Mouse (Mus musculus): Measurements from ENCODE around the gene Ndufa1. TPM values are rescaled to one million over a fixed set of nuclear protein-coding genes. Genes with fewer than 3 reads are reported as not detected.
"Not testable (repeated sequence)": the region's sequence is repeated elsewhere in the genome, so short reads cannot be mapped to it uniquely, and the experiment has no call there.

Ndufa1 gene
- polyA plus RNA-seq, 1 experiment from 2014 or later: 581 TPM

DNA sequence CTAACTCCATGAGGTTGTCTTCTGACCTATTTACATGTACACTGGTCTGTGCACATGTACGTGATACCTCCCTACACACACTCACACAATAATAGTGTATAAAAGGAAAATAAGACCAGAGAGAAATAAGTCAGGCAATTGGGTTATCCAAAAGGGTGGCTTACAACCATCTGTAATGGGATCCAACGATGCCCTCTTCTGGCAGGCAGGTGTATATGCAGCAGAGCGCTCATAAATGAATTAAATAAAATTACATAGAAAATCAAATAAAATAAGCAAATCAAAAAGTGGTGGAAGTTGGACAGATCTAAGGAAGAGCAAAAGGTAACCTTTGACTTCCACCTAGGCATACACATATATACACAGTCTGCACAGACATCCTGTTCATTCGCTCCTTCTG lies 33.1 kb downstream of the Ndufa1 start:
- peaks cover 22% of the 10 kb centered on the region for H3K36me3 ChIP-seq
- no peaks in the 10 kb centered on the region for H3K9me3 ChIP-seq (replicated peaks)
- H3K27ac ChIP-seq (ENCODE audit: poor library complexity, severe bottlenecking): no peak overlapping the region
- no peak overlapping the region for H3K4me2 ChIP-seq
- no peaks in the 10 kb centered on the region for H3K4me1 ChIP-seq (replicated peaks)
- no peaks in the 10 kb centered on the region for H3K27me3 ChIP-seq (replicated peaks)
- no peak overlapping the region for H3K4me3 ChIP-seq
- no peak for ATAC-seq (ENCODE audit: insufficient number of reproducible peaks, low FRiP score)
- 52% methylated on average over 4 of the region's 4 CpGs for WGBS
- H3K9ac ChIP-seq: no peak overlapping the region

DNA sequence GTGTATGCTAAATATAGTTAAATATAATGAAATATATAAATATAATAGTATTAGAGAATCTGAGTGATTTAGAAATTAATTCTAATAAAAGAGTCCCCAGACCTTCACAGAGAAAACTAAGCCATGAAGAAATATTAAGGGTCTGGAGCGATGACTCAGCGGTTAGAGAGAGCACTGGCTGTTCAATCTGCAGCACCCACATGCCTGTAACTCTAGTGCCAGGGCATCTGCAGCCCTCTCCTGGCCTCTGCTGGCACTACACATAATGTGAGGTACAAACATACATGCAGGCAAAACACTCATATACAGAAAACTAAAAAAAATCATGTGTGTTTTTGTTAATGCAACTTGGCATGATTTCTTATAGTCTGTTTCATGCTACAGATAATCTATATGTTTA lies 46.0 kb downstream of the Ndufa1 start:
- no peak overlapping the region for H3K4me3 ChIP-seq
- peaks cover 15% of the 10 kb centered on the region for H3K36me3 ChIP-seq
- WGBS: 96% methylated on average over 2 of the region's 2 CpGs
- no peak overlapping the region for H3K9ac ChIP-seq
- H3K27ac ChIP-seq (ENCODE audit: poor library complexity, severe bottlenecking): no peak overlapping the region
- no peaks in the 10 kb centered on the region for H3K4me1 ChIP-seq (replicated peaks)
- no peak for ATAC-seq (ENCODE audit: insufficient number of reproducible peaks, low FRiP score)
- no peaks in the 10 kb centered on the region for H3K27me3 ChIP-seq (replicated peaks)
- no peak overlapping the region for H3K4me2 ChIP-seq
- H3K9me3 ChIP-seq (replicated peaks): no peaks in the 10 kb centered on the region

DNA sequence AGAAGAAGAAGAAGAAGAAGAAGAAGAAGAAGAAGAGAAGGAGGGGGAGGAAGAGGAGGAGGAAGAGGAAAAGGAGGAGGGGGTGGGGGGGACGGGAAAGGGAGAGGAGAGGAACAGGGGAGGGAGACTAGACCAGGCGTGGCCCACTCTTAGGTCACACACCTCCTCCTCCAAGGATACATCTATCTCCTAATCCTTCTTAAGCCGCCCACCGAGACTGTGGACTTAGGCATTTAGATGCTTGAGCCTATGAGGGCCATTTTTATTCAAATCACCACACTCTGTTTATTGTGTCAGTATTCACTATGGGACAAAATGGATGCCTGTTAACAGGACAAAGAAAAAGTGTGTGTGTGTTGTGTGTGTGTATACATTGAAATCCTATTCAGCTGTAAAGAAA lies 46.5 kb downstream of the Ndufa1 start:
- H3K4me1 ChIP-seq (replicated peaks); H3K9me3 ChIP-seq (replicated peaks); H3K27ac ChIP-seq (ENCODE audit: poor library complexity, severe bottlenecking); ATAC-seq (ENCODE audit: insufficient number of reproducible peaks, low FRiP score); H3K4me3 ChIP-seq; H3K9ac ChIP-seq; H3K27me3 ChIP-seq (replicated peaks); H3K4me2 ChIP-seq: not testable (repeated sequence)
- peaks cover 15% of the 10 kb centered on the region for H3K36me3 ChIP-seq
- WGBS: no CpG with 5 or more reads among the region's 4 CpGs

DNA sequence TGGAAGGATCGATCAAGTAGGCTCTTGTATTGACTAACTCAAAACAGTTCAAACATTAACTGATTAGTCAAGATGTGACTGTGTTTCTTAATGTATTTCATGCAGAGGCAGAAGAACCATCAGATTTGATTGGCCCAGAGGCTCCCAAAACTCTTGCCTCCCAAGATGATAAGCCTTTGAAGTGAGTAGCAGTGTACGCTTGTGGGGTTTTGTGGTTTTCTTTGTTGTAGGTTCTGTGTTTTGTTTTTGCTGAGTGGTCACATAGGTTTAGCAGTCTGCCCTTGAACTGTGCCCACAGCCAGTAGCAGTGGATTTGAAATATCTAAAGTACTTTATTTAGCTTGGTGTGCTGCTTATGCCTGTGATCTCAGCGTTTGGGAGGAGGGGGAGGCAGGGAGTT lies 49.2 kb downstream of the Ndufa1 start:
- Histone ChIP-seq H3K9ac (no peak overlapping the region), H3K9me3 (replicated peaks) (no peaks in the 10 kb centered on the region), H3K4me2 (no peak overlapping the region), H3K4me1 (replicated peaks) (no peaks in the 10 kb centered on the region), H3K27ac (ENCODE audit: poor library complexity, severe bottlenecking) (no peak overlapping the region), H3K36me3 (peaks cover 34% of the 10 kb centered on the region), H3K4me3 (no peak overlapping the region), H3K27me3 (replicated peaks) (no peaks in the 10 kb centered on the region)
- 73% methylated on average over 3 of the region's 3 CpGs for WGBS
- ATAC-seq (ENCODE audit: insufficient number of reproducible peaks, low FRiP score): no peak

Other genes with a start within 250 kb of the Ndufa1 start
- gene Sept6, start 199.4 kb downstream of the Ndufa1 start, polyA plus RNA-seq (2016; fragmentation: Nextera tagmentation; extraction: Ambion mirVana): 38.9 and 40.0 TPM in 2 replicates
- 0.86 and 0.88 TPM in 2 replicates for gene Sowahd, start 142.3 kb downstream of the Ndufa1 start, polyA plus RNA-seq (2016; fragmentation: Nextera tagmentation; extraction: Ambion mirVana)
- 434 and 437 TPM in 2 replicates for gene Rpl39, start 105.8 kb downstream of the Ndufa1 start, polyA plus RNA-seq (2016; fragmentation: Nextera tagmentation; extraction: Ambion mirVana)
- gene Upf3b, start 80.8 kb downstream of the Ndufa1 start, polyA plus RNA-seq (2016; fragmentation: Nextera tagmentation; extraction: Ambion mirVana): 13.7 and 14.3 TPM in 2 replicates
- gene Nkap, start 64.4 kb downstream of the Ndufa1 start, polyA plus RNA-seq (2016; fragmentation: Nextera tagmentation; extraction: Ambion mirVana): 14.9 and 16.1 TPM in 2 replicates
- not detected in 2 replicates for gene Akap14, start 22.3 kb downstream of the Ndufa1 start, polyA plus RNA-seq (2016; fragmentation: Nextera tagmentation; extraction: Ambion mirVana)
- 7.5 and 7.7 TPM in 2 replicates for gene Rnf113a1, start 82 bp upstream of the Ndufa1 start, polyA plus RNA-seq (2016; fragmentation: Nextera tagmentation; extraction: Ambion mirVana)
- gene Gm9, start 19.9 kb upstream of the Ndufa1 start, polyA plus RNA-seq (2016; fragmentation: Nextera tagmentation; extraction: Ambion mirVana): not detected in 2 replicates
- gene Rhox1, start 31.1 kb upstream of the Ndufa1 start, polyA plus RNA-seq (2016; fragmentation: Nextera tagmentation; extraction: Ambion mirVana): not detected in 2 replicates
- not detected in 2 replicates for gene Rhox2a, start 53.8 kb upstream of the Ndufa1 start, polyA plus RNA-seq (2016; fragmentation: Nextera tagmentation; extraction: Ambion mirVana)
- not detected in 2 replicates for gene Rhox3a, start 58.8 kb upstream of the Ndufa1 start, polyA plus RNA-seq (2016; fragmentation: Nextera tagmentation; extraction: Ambion mirVana)
- gene Rhox4a, start 74.2 kb upstream of the Ndufa1 start, polyA plus RNA-seq (2016; fragmentation: Nextera tagmentation; extraction: Ambion mirVana): not detected in 2 replicates
- gene Rhox3a2, start 188.9 kb upstream of the Ndufa1 start, polyA plus RNA-seq (2016; fragmentation: Nextera tagmentation; extraction: Ambion mirVana): not detected in 2 replicates
- 0.38 TPM in 1 of 2 replicates, not detected in the other for gene Rhox4a2, start 199.7 kb upstream of the Ndufa1 start, polyA plus RNA-seq (2016; fragmentation: Nextera tagmentation; extraction: Ambion mirVana)
- gene Rhox2b, start 220.9 kb upstream of the Ndufa1 start, polyA plus RNA-seq (2016; fragmentation: Nextera tagmentation; extraction: Ambion mirVana): not detected in 2 replicates
- gene Rhox4b, start 241.3 kb upstream of the Ndufa1 start, polyA plus RNA-seq (2016; fragmentation: Nextera tagmentation; extraction: Ambion mirVana): not detected in 2 replicates

Data from heart, embryonic 12.5 days (tissue).